Mouse (Mus musculus): ENCODE data around the gene Marc2. TPM values are rescaled to one million over a fixed set of nuclear protein-coding genes. Genes with fewer than 3 reads are reported as not detected.

The Marc2 gene
- polyA plus RNA-seq, 1 experiment: 102 TPM

Other genes with a start within 250 kb of the Marc2 start
- gene Hlx, start 113.8 kb downstream of the Marc2 start, polyA plus RNA-seq (2012; rRNA removed): 3.6 and 4.3 TPM in 2 replicates
- 0.40 and 0.62 TPM in 2 replicates for gene Marc1, start 35.1 kb downstream of the Marc2 start, polyA plus RNA-seq (2012; rRNA removed)
- 12.2 and 22.0 TPM in 2 replicates for gene C130074G19Rik, start 36.8 kb upstream of the Marc2 start, polyA plus RNA-seq (2012; rRNA removed)
- 5.0 and 7.7 TPM in 2 replicates for gene Mark1, start 153.1 kb upstream of the Marc2 start, polyA plus RNA-seq (2012; rRNA removed)